Mouse (Mus musculus): ENCODE measurements around the gene Coro1c. TPM values are rescaled to one million over a fixed set of nuclear protein-coding genes. Genes with fewer than 3 reads are reported as not detected.

The Coro1c gene
- total and polyA plus RNA-seq, 3 experiments = 77.3 to 158 (median 103) TPM

DNA sequence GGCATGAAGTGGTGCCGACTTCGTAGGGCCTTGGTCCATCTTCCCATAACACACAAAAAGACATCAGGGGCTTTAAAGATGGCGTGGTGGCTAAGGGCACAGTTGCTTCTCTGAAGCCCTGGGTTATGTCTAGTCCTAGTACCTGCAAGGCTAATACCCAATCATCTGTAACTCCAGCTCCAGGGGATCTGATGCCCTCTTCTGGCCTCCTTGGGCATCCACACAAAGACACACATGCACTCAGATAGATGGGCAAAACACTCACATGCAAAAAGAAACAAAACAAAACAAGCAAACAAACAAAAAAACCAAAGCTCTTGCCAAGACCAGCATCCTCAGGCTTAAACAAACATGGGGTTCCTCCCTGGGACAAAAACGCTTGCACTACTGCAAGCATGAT, 24.9 kb upstream of the Coro1c start (continued):
- TF ChIP-seq POLR2AphosphoS2 (IDR thresholded peaks at IDR 0.05; ENCODE audit: low read length) = no peak
- no peak for TF ChIP-seq ETS1 (IDR thresholded peaks at IDR 0.05; ENCODE audit: low read depth, low read length)
- TF ChIP-seq ZNF384 (IDR thresholded peaks at IDR 0.05; ENCODE audit: low read depth, low read length) = no peak
- no peak for TF ChIP-seq NELFE (IDR thresholded peaks at IDR 0.05; ENCODE audit: low read depth, low read length)
- no peak for TF ChIP-seq CHD2 (IDR thresholded peaks at IDR 0.05; ENCODE audit: low read length)
- no peak for TF ChIP-seq EP300 (IDR thresholded peaks at IDR 0.05; ENCODE audit: low read depth in 1 of 2, low read length in 2 of 2)
- no peak for TF ChIP-seq MEF2A (IDR thresholded peaks at IDR 0.05; ENCODE audit: extremely low read depth, insufficient replicate concordance, low read depth, low read length, poor library complexity, severe bottlenecking)
- no peak for TF ChIP-seq ZKSCAN1 (IDR thresholded peaks at IDR 0.05; ENCODE audit: low read depth, low read length)
- TF ChIP-seq SMC3 (IDR thresholded peaks at IDR 0.05; ENCODE audit: low read depth, low read length) = peak; percentile 59
- no peak for TF ChIP-seq ZMIZ1 (IDR thresholded peaks at IDR 0.05; ENCODE audit: low read depth, low read length)

DNA sequence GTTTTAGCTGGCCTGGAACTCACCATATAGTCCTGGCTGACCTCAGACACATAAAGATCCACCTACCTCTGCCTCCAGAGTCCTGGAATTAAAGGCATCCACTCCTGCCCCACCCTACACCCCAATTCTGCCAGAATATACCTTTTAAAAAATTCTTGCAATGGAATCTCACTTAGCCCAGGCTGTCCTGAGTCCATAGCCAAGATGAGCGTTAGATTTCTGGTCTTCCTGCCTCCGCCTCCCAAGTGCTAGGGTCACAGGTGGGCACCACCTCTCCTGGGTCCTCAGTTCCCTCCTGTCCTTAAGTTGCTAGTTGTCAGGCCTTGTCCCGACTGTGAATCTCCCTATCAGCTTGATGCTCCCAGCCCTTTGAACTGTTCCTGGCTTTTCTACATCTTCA, 23.8 kb upstream of the Coro1c start:
- Histone ChIP-seq H3K9ac (ENCODE audit: control insufficient read depth, low read depth, low read length, poor library complexity, severe bottlenecking) (no peak overlapping the region), H3K27ac (ENCODE audit: control insufficient read depth, low read depth, low read length) (no peak overlapping the region), H3K4me1 (ENCODE audit: control insufficient read depth in 1 of 2, insufficient read depth in 2 of 2, low read length in 2 of 2) (peaks cover 6 to 29% of the 10 kb centered on the region in 2 experiments; a peak in 3 of 4 replicates), H3K79me2 (ENCODE audit: control insufficient read depth, insufficient read depth, low read length, poor library complexity) (no peaks in the 10 kb centered on the region), H3K36me3 (ENCODE audit: control insufficient read depth in 1 of 2, insufficient read depth in 2 of 2, low read length in 2 of 2) (peaks cover 0 to 11% of the 10 kb centered on the region in 2 experiments; a peak in 2 of 4 replicates), H3K9me3 (replicated peaks; ENCODE audit: insufficient read depth, low read length) (no peaks in the 10 kb centered on the region), H3K27me3 (ENCODE audit: control insufficient read depth in 1 of 2, insufficient read depth in 2 of 2, low read length in 2 of 2) (no peaks in the 10 kb centered on the region), H3K4me3 (ENCODE audit: control insufficient read depth in 1 of 2, insufficient read depth in 1 of 2, low read depth in 2 of 2, low read length in 2 of 2) (no peak overlapping the region)
- no peak for DNase-seq (ENCODE audit: low read depth, low spot score)
- TF ChIP-seq MYB (IDR thresholded peaks at IDR 0.05; ENCODE audit: low read depth, low read length) (no peak), E2F4 (IDR thresholded peaks at IDR 0.05; ENCODE audit: borderline replicate concordance, low read depth, low read length) (no peak), BHLHE40 (IDR thresholded peaks at IDR 0.05; ENCODE audit: borderline replicate concordance, low read depth, low read length) (no peak), GABPA (IDR thresholded peaks at IDR 0.05; ENCODE audit: low read depth, low read length) (no peak), TAL1 (IDR thresholded peaks at IDR 0.05; ENCODE audit: low read length) (no peak), CHD1 (IDR thresholded peaks at IDR 0.05; ENCODE audit: low read depth, low read length) (no peak), POLR2AphosphoS2 (IDR thresholded peaks at IDR 0.05; ENCODE audit: low read length) (no peak), JUND (IDR thresholded peaks at IDR 0.05; ENCODE audit: low read depth, low read length) (no peak), MAZ (IDR thresholded peaks at IDR 0.05; ENCODE audit: low read depth, low read length) (no peak), CTCF (IDR thresholded peaks at IDR 0.05 in 2 of 3, conservative IDR thresholded peaks at IDR 0.05 in 1 of 3; ENCODE audit: control insufficient read depth in 1 of 3, insufficient read depth in 1 of 3, low read depth in 2 of 3, low read length in 3 of 3, poor library complexity in 1 of 3, severe bottlenecking in 1 of 3) (no peak), EP300 (IDR thresholded peaks at IDR 0.05; ENCODE audit: low read depth in 1 of 2, low read length in 2 of 2) (no peak), RAD21 (IDR thresholded peaks at IDR 0.05; ENCODE audit: low read depth, low read length) (no peak), SMC3 (IDR thresholded peaks at IDR 0.05; ENCODE audit: low read depth, low read length) (no peak), USF2 (IDR thresholded peaks at IDR 0.05; ENCODE audit: borderline replicate concordance in 1 of 2, insufficient read depth in 1 of 2, low read depth in 1 of 2, low read length in 2 of 2) (no peak), KAT2A (conservative IDR thresholded peaks at IDR 0.05; ENCODE audit: low read depth, low read length) (no peak), RCOR1 (IDR thresholded peaks at IDR 0.05; ENCODE audit: low read depth, low read length) (no peak), ZKSCAN1 (IDR thresholded peaks at IDR 0.05; ENCODE audit: low read depth, low read length) (no peak)

Measured in MEL (cell line).